Mouse (Mus musculus) cerebellum, adult 2 months (tissue): ENCODE results near the gene Efcab2. TPM values are rescaled to one million over a fixed set of nuclear protein-coding genes. Genes with fewer than 3 reads are reported as not detected.
A peak's percentile ranks its signal among the peaks of the same experiment; 100 is the strongest.

Source experiments
- DNase-seq, 2 experiments: peaks; one replicate each; pipeline ENCODE4 v3.0.0; 2021
- H3K27ac ChIP-seq: fragments of 200-500 bp; 2 replicates; pipeline ENCODE4 v1.5.1; 2012; ENCODE audit warnings: low read length, control low read depth, inconsistent platforms; ENCODE audit not compliant: insufficient read depth
- H3K27me3 ChIP-seq: fragments of 200-500 bp; 2 replicates; pipeline ENCODE4 v1.6.1; 2012; ENCODE audit warnings: inconsistent platforms, mild to moderate bottlenecking, low read length, moderate library complexity; ENCODE audit not compliant: control insufficient read depth, insufficient read depth
- H3K4me1 ChIP-seq: fragments of 200-500 bp; 2 replicates; pipeline ENCODE4 v1.6.1; 2011; ENCODE audit warnings: low read length; ENCODE audit not compliant: control insufficient read depth, insufficient read depth
- H3K4me3 ChIP-seq: fragments of 200-500 bp; replicated peaks from 2 replicates; pipeline ENCODE3; 2011; ENCODE audit warnings: mild to moderate bottlenecking, low read depth, low read length, control low read depth; ENCODE audit not compliant: insufficient read depth
- CTCF ChIP-seq: fragments of 200-500 bp; IDR thresholded peaks from 2 replicates; pipeline ENCODE4 v1.5.1; 2011; ENCODE audit warnings: low read depth, mild to moderate bottlenecking, control low read depth, low read length, moderate library complexity, borderline replicate concordance; ENCODE audit not compliant: insufficient read depth
- POLR2A ChIP-seq: fragments of 200-500 bp; IDR thresholded peaks from 2 replicates; pipeline ENCODE4 v1.6.1; 2011; ENCODE audit warnings: low read length, control low read depth, borderline replicate concordance; ENCODE audit not compliant: insufficient read depth
- WGBS: fragments of 180-500 bp; shearing (Covaris S2); methylation state at CpG from one replicate; pipeline ENCODE4 v1.1.7; 2018; 5-methylcytosine and 5-hydroxymethylcytosine counted together
- polyA plus RNA-seq: library from polyadenylated mRNA; depleted of rRNA; stranded (reverse); fragments of >200 nt; gene quantifications from 2 replicates; pipeline ENCODE4 v1.2.3, GENCODE M21; 2012

The Efcab2 gene
- polyA plus RNA-seq, 1 experiment: 12.9 TPM

DNA sequence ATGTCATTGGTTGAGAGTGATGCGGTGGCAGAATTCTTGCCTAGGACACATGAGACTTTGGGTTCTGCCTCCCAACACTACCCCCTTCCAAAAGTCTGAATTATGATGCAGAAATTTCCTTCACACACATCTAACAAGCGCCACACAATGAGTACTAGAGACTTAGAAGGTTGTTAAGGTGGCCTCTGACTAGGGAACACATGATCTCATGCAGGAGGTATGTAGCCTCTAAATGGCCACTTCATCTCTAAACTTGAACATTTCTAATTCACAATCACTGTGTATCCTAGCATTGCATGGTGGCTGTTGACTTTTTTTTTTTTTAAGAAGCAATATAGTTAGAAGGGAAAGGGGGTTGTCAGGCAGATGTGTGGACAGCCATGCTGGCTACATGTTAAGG, 110.0 kb downstream of the Efcab2 start:
- 92% methylated on average over 2 of the region's 2 CpGs for WGBS
- no peaks in the 10 kb centered on the region for H3K27me3 ChIP-seq
- no peak for TF ChIP-seq CTCF
- no peak for TF ChIP-seq POLR2A
- DNase-seq: no peak
- no peak overlapping the region for H3K27ac ChIP-seq
- no peak overlapping the region for H3K4me3 ChIP-seq
- no peaks in the 10 kb centered on the region for H3K4me1 ChIP-seq

GRCm38 (mm10) chr1:178522389-178522788, 116.5 kb downstream of the Efcab2 start:
- H3K27ac ChIP-seq: no peak overlapping the region
- no peak for DNase-seq
- H3K27me3 ChIP-seq: no peaks in the 10 kb centered on the region
- TF ChIP-seq POLR2A (no peak), CTCF (no peak)
- no peaks in the 10 kb centered on the region for H3K4me1 ChIP-seq
- H3K4me3 ChIP-seq: no peak overlapping the region
- WGBS: 28% methylated on average over 5 of the region's 5 CpGs

- H3K27ac ChIP-seq: no peak overlapping the region
- 77% methylated on average over 5 of the region's 5 CpGs for WGBS
- H3K27me3 ChIP-seq: no peaks in the 10 kb centered on the region
- TF ChIP-seq CTCF (no peak), POLR2A (no peak)
- no peak overlapping the region for H3K4me3 ChIP-seq
- no peaks in the 10 kb centered on the region for H3K4me1 ChIP-seq
- no peak for DNase-seq
Measured at GRCm38 (mm10) chr1:178523152-178523551, 117.3 kb downstream of the Efcab2 start.

- Histone ChIP-seq H3K27ac (no peak overlapping the region), H3K4me1 (peaks cover 4% of the 10 kb centered on the region; the same call in 1 of the 2 replicates), H3K27me3 (no peaks in the 10 kb centered on the region), H3K4me3 (peak overlapping the region; percentile 81)
- DNase-seq: peak; percentile 78 to 84
- under 1% methylated on average over 21 of the region's 21 CpGs for WGBS
- 0 out of 2 replicates have a peak, but pooled peaks have one; percentile 10 for TF ChIP-seq POLR2A
- peak; percentile 77 for TF ChIP-seq CTCF
Measured at GRCm38 (mm10) chr1:178527185-178527546, 121.3 kb downstream of the Efcab2 start.

DNA sequence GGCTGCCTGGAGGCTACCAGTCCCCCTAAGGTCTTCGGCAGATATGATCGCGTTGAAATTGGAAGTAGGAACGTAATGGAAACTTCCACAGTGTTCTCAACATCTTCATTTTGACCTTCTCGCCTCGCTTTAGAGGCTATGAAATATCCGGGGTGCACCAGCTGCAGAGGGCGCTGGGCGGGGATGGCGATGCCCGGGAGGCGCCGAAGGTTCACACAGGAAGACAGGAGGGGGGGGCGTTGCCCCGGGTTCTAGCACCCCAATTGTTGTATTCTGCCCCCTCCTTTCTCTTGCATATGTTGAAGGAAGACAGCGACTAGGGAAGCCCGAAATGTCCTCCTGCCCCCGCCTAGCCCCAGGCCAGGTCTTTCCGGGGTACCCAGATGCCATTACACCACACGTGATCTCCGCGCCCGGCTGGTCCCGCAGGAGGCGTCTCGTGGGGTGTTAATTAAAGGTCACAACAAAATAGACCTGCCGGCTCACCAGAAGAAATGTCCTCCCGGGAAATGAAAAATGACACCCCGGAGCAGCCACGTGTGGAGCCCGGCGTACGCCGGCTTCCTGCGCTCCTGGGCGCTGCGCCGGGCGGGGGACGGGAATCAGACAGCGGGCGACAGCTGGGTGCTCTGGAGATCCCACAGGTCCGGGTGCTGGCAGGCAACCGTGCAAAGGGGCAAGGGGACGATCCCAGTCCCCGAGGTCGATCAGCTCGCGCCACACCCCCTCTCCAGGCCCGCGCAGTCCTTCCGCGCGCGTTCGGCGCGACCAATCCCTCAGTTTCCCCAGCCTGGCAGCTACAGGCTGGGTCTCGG, 121.9 kb downstream of the Efcab2 start:
- no peak overlapping the region for H3K27ac ChIP-seq
- peaks cover 4% of the 10 kb centered on the region; the same call in 1 of the 2 replicates for H3K4me1 ChIP-seq
- no peaks in the 10 kb centered on the region for H3K27me3 ChIP-seq
- peak; percentile 54 to 64 for DNase-seq
- under 1% methylated on average over 59 of the region's 59 CpGs for WGBS
- TF ChIP-seq POLR2A (0 out of 2 replicates have a peak, but pooled peaks have one; percentile 0), CTCF (no peak)
- H3K4me3 ChIP-seq: peak overlapping the region; percentile 81

DNA sequence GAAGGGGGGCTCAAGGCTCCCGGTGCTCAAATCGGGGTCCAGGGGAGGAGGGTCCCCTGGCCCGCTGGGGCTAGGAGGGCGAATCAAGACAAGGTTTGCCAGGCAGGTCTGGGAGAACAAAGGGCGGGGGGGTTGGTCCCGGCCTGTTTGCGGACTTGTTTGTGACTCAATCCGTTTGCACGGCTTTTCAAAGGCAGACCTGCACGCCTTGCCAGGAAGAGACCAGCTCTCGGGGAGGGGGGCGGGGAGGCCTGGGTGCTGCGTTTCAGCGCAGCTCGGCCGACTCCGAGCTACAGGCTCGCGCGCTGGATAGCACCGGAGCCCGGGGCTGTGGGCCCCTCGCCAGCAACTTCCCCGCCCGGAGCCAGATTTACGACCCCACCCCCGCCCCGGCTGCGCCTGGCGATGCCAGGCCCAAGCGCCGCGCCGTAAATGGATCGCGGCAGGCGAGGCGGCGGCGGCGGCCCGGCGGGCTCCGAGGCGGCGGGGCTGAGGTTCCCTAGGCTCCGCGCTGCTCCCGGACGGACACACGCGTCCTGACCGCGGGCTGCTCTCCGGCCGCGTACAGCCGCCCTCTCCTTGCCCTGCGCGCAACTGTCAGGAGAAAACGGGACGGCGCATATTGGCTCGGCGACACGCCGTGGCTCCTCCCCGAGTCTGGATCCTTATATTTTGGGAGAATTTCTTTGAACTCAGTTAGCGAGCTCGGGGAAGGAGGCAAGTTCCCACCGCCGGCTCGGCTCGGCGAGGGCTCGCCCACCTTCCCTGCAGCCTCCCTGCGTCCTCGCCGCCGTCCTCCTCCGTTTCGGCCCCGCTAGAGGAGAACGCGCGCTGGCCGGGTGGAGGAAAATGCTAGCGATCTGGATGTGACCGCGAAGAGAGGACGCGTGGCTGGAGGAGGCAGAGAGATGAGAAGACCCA, 122.8 kb downstream of the Efcab2 start, which contains the start of gene Kif26b:
TSS of gene Kif26b (plus strand) at position 695 of the 921 bp plus-strand sequence.
- TF ChIP-seq POLR2A: peak; percentile 46; the same call in 1 of the 2 replicates
- no peak for TF ChIP-seq CTCF
- peaks cover 4% of the 10 kb centered on the region; the same call in 1 of the 2 replicates for H3K4me1 ChIP-seq
- DNase-seq: peak; percentile 75 to 81
- H3K27ac ChIP-seq: peak within 1 kb of the TSS; percentile 86
- H3K27me3 ChIP-seq: no peaks in the 10 kb centered on the region
- H3K4me3 ChIP-seq: peak within 1 kb of the TSS; percentile 81
- under 1% methylated on average over 92 of the region's 92 CpGs for WGBS

DNA sequence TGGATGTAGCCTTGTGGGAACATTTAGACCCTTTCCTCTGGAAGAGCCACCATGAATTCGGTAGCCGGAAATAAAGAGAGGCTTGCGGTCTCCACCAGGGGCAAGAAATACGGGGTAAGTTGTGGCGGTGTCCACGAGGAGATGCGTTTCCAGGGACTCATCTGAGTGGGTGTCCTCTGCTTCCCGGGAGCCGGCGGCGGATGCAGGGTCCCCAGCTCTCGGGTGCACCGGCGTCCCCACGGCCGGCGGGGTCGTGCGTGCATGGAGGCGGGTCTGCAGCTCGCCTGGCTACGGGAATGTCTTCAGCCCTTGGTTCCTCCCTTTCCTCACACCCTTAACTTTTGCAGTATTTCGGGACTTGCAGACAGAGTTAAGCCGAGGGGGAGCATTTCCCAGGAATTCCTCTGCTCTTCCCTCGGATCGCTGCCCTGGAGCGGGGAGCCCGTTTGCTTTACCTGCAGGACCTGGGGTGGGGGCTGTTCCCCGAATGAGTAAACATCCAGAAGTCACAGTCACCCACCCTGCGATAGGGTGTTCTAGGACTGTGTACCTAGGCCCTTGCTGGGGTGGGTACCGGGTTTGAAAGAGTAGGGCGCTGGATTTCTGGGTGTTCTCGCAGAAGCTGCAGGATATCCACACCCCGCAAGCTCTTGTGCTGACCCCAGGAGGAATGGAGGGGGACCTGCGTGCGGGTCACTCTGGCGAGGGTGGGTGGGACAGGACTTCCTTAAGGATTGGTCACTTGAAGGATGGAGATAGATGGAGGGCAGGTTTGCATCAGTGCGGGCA, 123.8 kb downstream of the Efcab2 start:
- DNase-seq: peak; percentile 40 to 59
- Histone ChIP-seq H3K4me3 (peak overlapping the region; percentile 81), H3K4me1 (peaks cover 4% of the 10 kb centered on the region; the same call in 1 of the 2 replicates), H3K27me3 (no peaks in the 10 kb centered on the region), H3K27ac (peak overlapping the region; percentile 86)
- under 1% methylated on average over 38 of the region's 38 CpGs for WGBS
- TF ChIP-seq CTCF: no peak
- no peak for TF ChIP-seq POLR2A
